Mouse (Mus musculus) cerebellum, adult 18-20 months (tissue): ENCODE data around the gene Rec114.
A peak's percentile ranks its signal among the peaks of the same experiment; 100 is the strongest.

ENCODE experiments used
- DNase-seq, 2 experiments: peaks; one replicate each; pipeline ENCODE4 v3.0.0; 2021

Rec114 gene

DNA sequence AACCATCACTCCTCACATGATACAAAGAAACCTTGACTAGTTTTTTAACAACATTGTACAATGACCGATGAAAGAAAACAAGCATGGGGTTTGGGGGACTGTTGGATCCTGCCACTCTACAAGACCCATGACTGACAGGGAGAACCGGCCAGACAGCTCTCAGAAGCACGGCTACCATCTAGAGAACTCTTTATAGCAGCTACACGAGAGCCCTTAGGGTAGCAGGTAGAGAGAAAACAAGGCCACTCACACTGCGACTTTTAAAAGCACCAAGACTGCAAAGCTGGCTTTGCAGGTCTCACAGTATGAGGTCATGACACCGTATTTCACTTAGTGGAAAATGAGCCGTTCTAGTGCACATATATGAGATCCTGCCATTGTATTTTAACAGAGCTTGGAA lies 33.1 kb downstream of the Rec114 start:
- DNase-seq = no peak

DNA sequence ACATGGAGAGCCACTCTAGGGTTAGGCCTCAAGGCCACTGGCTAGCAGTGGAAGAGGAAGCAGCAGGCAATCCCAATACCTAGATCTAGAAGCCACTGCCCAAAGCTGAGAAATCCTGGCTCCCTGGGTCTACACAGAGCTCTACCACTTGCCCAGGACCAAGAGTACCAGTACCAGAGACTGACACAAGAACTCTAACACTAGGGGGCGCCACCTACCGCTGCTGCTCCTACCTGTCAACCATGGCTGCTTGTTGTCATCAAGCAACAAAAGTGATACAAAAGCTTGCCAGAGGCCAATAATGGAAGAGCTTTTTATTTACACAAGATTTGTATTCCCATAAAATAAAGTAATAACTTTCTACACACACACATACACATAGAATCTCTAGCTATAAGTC lies 33.8 kb downstream of the Rec114 start:
- DNase-seq = peak; percentile 67

DNA sequence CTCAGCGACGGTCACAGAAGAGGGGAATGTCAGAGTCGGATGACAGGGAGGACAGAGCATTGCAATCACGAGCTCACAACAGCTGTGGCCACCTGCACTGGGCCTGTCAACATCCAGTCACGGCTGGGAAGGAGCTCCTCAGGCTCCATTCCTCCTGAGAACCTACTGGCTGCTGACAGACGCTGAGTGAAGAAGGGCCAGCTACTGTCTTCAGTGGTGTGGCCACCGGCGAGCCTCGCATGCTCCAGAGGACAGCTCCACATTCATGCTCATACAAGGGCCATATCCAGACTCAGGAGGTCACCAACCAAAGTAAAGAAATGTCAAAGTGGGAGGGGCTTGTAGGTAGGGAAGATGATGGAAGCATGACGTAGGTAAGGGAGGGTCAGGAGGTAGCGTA lies 36.0 kb downstream of the Rec114 start:
- DNase-seq = no peak

DNA sequence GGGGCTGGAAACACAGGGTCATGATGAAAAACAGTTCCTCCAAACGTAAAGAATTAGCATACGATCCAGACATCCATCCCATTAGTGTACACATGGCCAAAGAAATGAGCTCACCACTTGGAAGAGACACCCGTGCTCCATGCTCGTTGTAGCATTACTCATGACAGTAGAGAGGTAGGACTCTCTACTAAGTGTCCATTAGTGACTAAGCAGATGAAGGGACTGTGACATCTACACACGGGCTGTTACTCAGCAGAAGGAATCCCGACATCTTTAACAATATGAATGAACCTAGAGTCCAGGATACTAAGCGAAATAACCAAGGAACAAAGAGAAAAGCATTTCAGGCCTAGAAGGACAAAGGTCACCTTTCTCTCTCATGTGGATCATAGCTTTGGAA lies 37.7 kb downstream of the Rec114 start:
- DNase-seq = no peak

DNA sequence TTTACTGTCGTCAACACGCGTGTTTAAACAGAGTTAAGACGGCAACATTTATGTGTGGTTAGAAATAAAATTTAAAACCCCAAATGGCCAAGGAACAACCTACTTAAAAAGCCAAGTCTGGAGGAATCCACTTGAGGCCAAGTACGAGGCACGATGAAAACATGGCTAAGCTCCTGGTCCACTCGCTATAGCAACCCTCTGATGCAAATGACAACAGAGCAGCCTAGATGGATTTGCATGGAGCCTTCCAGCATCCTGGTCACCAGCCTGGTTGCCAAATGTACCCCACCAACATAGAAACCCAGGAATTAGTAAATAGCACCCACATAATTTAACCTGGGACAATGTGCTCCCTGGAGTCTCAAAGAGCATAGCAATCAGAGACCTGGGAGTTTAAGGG lies 40.0 kb downstream of the Rec114 start:
- no peak for DNase-seq

- DNase-seq = no peak
Observed at GRCm38 (mm10) chr9:58701751-58702150, 42.0 kb downstream of the Rec114 start.

DNA sequence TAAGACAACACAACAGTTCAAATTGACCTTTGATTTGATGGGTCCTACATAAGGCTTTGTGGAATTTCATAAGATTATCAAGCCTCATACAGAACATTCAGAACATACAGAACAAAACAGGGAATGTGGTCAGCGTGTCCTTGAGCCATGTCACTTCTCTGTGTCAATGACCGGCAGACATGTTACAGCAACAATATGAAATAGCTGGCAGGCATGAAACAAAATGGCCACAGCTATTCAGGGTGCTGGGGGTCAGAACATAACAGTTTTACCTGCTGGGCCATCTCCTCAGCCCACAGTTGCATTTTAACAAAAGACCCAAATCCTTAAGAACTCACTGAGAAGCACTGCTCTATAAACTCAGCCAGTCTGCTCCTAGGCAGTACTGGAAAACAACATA lies 45.3 kb downstream of the Rec114 start:
- no peak for DNase-seq

GRCm38 (mm10) chr9:58691471-58691870 lies 52.3 kb downstream of the Rec114 start:
- no peak for DNase-seq

- DNase-seq = no peak
Observed at GRCm38 (mm10) chr9:58690701-58691100, 53.1 kb downstream of the Rec114 start.

DNA sequence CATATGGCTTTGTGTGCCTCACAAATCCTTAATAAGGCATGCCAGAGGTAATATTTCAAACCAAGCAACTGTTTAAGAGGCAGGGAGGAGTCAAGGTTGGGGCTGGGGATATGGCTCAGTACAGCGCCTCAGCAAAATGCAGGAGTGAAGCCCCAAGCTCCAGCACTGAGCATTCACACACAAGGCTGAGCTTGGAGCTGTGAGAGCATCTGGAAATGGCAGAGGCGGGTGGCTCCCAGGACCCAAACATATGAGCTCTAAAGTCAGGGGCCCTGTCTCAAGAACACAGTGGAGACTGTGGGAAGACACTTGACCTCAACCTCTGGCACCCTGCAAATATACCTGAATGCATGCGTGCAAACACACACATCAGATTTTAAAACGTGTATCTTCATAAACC lies 55.7 kb downstream of the Rec114 start:
- DNase-seq = no peak

DNA sequence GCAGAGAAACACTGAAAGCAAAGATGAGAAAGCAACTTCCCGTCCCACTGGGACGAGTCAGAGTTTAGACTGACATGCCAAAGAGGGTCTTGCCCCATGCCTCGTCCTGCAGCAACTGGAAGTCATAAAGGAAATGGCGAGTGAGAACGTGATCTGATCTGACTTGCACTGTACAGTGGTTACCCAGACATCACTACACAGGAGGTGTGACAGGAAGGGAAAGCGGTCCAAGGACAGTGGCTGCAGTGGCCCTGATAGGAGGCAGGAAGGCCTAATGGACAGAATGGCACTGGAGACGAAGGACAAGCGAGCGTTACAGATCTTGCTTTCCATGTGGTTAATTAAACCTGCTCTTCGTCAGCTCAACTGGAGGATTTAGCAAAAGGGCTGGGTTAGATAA lies 58.5 kb downstream of the Rec114 start:
- DNase-seq = no peak

GRCm38 (mm10) chr9:58683372-58683771 lies 60.4 kb downstream of the Rec114 start:
- peak in 1 of 2 experiments; percentile 12 for DNase-seq

GRCm38 (mm10) chr9:58682106-58682505 lies 61.7 kb downstream of the Rec114 start:
- DNase-seq = no peak

GRCm38 (mm10) chr9:58681411-58681810 lies 62.4 kb downstream of the Rec114 start:
- DNase-seq = no peak

DNA sequence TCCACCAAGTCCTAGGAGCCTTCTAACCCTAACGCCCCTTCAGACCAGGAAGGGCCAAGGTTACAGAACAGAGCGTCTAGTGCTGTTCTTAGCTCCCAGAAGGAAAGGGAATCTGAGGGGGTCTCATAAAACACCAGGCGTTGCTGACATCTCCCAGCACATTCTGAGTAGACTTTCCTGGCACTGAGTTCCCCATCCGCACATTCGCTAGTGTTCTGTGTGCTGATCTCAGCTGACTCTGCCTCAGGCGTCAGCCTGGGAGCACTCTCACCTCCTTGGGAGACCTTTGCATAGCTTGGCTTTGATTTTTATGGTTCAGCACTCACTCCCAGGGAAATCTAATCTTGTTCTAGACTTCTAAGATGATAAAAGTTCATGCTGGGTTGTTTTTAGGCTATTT lies 68.4 kb downstream of the Rec114 start:
- DNase-seq = no peak

- no peak for DNase-seq
Observed at GRCm38 (mm10) chr9:58674736-58675135, 69.0 kb downstream of the Rec114 start.

DNA sequence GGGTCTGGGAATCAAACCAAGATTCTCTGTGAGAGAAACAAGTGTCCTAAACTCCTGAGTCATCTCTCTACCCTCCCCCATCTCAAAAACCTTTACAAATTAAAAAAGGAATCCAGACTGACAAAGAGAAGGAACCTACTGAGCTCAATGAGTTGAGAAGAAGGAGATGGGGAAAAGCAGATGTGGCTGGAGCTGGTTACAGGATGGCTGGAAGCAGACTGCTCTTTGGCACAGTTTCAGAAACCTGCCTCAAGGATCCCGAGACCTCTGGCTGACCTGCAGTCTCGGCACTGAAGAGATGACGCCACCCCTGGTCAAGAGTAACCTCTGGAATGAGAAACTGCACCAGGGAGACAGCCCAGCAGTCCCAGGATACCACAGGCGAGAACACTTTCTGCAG lies 71.3 kb downstream of the Rec114 start:
- DNase-seq = no peak

GRCm38 (mm10) chr9:58669819-58670218 lies 73.9 kb downstream of the Rec114 start:
- DNase-seq = no peak

GRCm38 (mm10) chr9:58669071-58669470 lies 74.7 kb downstream of the Rec114 start:
- no peak for DNase-seq

GRCm38 (mm10) chr9:58668171-58668570 lies 75.6 kb downstream of the Rec114 start:
- DNase-seq = no peak

GRCm38 (mm10) chr9:58667244-58667643 lies 76.5 kb downstream of the Rec114 start:
- no peak for DNase-seq

- no peak for DNase-seq
Observed at GRCm38 (mm10) chr9:58666191-58666590, 77.6 kb downstream of the Rec114 start.

DNA sequence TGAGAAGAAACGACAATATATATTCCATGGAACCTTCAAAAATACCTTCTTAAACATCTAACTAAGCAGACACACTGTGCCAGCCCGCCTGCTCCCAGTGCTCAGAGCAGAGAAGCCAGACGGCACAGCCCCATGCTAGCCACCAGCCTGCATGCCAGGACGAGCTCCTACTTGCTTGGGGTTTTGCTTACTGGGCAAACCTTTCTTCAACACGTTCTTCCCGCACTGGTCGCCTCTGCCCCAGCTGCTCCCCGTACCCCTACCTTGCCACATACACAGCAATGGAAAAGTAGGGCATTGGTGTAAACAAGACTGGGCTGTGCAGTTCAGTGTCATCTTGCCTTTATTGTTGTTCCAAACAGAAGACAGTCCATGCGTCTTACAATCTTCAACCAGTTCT lies 78.3 kb downstream of the Rec114 start:
- DNase-seq = no peak

- no peak for DNase-seq
Observed at GRCm38 (mm10) chr9:58662791-58663190, 81.0 kb downstream of the Rec114 start.

- DNase-seq = no peak
Observed at GRCm38 (mm10) chr9:58662007-58662406, 81.8 kb downstream of the Rec114 start.

DNA sequence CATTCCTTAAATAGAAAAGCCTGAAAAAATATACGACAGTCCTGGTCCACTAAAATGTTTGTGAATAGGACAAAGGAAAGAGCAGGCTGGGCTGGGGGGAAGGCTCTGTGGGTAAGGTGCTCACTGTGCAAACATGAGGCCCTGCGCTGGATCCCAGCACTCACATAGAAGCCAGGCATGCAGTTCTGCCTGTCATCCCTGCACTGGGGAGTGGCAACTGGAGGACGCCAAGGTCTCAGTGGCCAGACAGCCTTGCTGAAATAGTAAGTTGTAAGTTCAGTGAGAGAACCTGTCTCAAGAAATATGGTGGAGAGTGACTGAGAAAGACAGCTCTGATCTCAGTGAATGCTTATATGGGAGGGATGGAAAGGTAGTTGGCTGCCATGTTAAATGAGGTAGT lies 83.1 kb downstream of the Rec114 start:
- DNase-seq = no peak
